Mouse (Mus musculus): ENCODE results near the gene Olfr1434.
"Not testable (repeated sequence)": the region's sequence is repeated elsewhere in the genome, so short reads cannot be mapped to it uniquely, and the experiment has no call there.

Olfr1434 gene

DNA sequence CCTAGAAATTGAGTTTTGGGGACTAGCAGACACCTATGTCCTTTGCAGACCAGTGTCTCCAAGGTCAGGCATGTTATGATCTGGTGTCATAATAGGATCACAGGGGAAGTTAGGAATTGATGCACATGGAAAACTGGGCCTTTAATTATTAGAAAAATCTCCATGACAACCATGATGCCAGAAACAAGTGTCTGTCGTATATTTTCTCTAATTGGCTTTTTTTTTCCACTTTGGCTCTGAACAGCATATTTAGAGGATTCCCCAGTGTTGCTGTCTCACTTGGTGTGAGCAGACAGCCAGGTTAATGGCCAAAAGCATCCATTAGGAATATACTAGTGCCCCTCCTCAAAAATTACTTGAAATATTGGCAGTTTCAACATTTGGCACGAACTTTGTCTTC is at the start of gene Olfr1434:
Olfr1434 (plus strand) TSS at position 301 of the 400 bp plus-strand sequence.
- DNase-seq (ENCODE audit: extremely low spot score, low spot score) = no peak

DNA sequence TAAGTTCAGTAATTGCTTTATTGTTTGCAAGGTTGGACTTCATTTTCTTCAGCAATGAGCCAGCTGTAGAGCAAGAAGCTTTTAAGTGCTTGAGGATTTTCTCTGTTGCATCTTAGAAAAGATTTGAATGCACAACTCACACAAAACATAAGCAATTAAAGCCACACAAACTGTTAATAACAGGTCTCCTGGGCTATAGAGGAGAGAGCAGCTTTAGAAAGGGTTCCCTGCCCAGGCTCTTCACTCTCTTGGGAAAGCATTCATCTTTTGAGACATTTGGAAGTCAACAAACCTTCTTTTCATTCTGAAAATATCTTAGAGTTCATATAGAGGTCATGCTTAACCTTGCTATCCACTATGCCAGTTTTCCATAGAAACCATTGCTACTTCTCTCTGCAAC is 47.2 kb upstream of the Olfr1434 start, which contains the start of gene Olfr1432:
Olfr1432 (minus strand) TSS at position 101 of the 400 bp plus-strand sequence.
- DNase-seq (ENCODE audit: extremely low spot score, low spot score) = not testable (repeated sequence)

DNA sequence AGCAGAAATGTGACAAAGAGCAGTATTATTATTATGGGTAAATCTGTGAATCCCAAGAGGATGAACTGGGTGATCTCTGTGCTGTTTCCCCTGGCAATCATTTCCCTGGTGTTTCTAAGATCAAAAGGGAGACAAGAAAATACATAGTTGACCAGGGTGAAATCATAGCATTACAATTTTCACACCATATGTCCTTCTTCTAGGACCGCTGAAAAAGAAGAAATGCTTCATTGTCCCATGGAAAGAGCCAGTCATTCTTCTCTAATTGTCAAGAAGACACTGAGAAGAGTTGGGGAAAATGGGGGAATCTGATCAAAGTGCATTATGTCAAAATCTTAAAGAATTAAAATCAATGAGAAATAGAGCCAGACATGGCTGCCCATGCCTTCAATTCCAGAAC is 38.1 kb upstream of the Olfr1434 start, which contains the start of gene Olfr262:
Olfr262 (minus strand) TSS at position 101 of the 400 bp plus-strand sequence.
- no peak for DNase-seq (ENCODE audit: extremely low spot score, low spot score)

DNA sequence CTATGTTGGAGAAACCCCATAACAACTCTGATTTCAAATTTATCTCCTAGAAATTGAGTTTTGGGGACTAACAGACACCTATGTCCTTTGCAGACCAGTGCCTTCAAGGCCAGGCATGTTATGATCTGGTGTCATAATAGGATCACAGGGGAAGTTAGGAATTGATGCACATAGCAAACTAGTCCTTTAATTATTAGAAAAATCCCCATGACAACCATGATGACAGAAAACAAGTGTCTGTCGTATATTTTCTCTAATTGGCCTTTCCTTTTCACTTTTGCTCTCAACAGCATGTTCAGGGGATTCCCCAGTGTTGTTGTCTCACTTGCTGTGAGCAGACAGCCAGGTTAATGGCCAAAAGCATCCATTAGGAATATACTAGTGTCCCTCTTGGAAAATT is 18.9 kb upstream of the Olfr1434 start, which contains the start of gene Olfr235:
Olfr235 (plus strand) TSS at position 301 of the 400 bp plus-strand sequence.
- no peak for DNase-seq (ENCODE audit: extremely low spot score, low spot score)

DNA sequence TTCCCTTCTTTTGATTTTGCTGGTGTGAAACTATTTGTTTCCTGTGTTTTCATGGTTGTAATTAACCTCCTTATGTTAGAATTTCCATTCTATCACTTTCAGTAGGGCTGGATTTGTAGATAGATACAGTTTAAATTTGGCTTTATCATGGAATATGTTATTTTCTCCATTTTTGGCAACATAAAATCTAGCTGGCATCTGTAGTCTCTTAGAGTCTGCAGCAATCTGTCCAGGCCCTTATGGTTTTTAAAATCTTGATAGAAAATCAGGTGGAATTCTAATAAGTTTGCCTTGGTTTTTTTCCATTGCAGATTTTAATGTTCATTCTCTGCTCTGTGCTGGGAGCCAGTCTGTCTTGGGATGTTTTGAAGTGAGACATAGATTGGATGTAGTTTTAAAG is 13.3 kb downstream of the Olfr1434 start:
- no peak for DNase-seq (ENCODE audit: extremely low spot score, low spot score)

DNA sequence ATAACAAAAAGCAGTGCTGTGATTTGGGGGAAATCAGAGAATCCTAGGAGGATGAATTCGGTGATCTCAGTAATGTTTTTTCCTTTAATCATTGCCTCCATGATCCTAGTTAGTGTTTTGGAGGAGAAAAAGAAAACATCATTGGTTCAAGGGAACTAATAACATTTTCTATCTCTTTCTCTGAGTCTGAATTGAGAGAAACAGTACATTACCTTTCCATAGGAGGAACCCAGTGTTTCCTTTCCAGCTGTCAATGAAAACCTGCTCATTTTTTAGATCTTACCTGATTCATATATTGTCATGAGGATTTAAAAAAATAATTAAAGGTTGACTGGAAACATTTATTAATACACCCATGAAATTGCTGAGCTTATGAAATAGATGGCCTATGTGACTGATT is 19.4 kb downstream of the Olfr1434 start, which contains the start of gene Olfr1436:
Olfr1436 (minus strand) TSS at position 101 of the 400 bp plus-strand sequence.
- DNase-seq (ENCODE audit: extremely low spot score, low spot score) = not testable (repeated sequence)

DNA sequence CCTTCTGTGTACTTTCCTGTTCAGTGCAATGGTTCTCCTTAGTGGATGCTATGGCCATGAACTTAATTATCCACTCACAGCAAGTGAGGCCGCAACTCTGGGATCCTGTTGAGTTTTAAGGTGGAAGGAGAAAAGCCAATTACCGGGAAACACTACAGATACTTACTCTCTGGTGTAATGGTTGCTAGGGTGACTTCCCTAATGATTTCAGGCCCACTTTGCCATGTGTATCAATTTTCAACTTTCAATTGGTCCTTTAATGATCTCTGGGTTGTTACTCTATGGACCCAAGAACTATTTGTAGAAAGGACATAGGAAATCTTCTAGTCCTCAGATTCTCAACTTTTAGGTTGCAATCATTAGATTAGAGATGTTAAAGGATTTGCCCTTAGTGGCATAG is 45.3 kb downstream of the Olfr1434 start, which contains the start of gene Olfr1437:
Olfr1437 (minus strand) TSS at position 101 of the 400 bp plus-strand sequence.
- DNase-seq (ENCODE audit: extremely low spot score, low spot score) = no peak
